Mouse (Mus musculus) erythroblast, embryonic 14.5 days (primary cell): Measurements from ENCODE around the gene Ust. TPM values are rescaled to one million over a fixed set of nuclear protein-coding genes. Genes with fewer than 3 reads are reported as not detected.

Experiments used
- H3K27me3 ChIP-seq: 2 replicates; pipeline ENCODE4 v1.6.1; 2012; ENCODE audit warnings: inconsistent platforms; ENCODE audit not compliant: control insufficient read depth
- H3K36me3 ChIP-seq: 2 replicates; pipeline ENCODE4 v1.6.1; 2012; ENCODE audit warnings: mild to moderate bottlenecking, inconsistent platforms; ENCODE audit not compliant: control insufficient read depth
- H3K4me1 ChIP-seq: 2 replicates; pipeline ENCODE4 v1.6.1; 2012; ENCODE audit warnings: inconsistent platforms; ENCODE audit not compliant: control insufficient read depth
- H3K4me3 ChIP-seq: replicated peaks from 2 replicates; pipeline ENCODE3; 2012; ENCODE audit warnings: moderate library complexity, mild to moderate bottlenecking, inconsistent platforms
- H3K9me3 ChIP-seq: 2 replicates; pipeline ENCODE4 v1.6.1; 2012; ENCODE audit warnings: low read length, inconsistent platforms, mixed read lengths; ENCODE audit not compliant: control insufficient read depth
- GATA1 ChIP-seq: IDR thresholded peaks from 2 replicates; pipeline ENCODE4 v1.6.1; 2012; ENCODE audit warnings: low read length, inconsistent platforms, mixed read lengths
- TAL1 ChIP-seq: IDR thresholded peaks from 3 replicates; pipeline ENCODE4 v1.6.1; 2012; ENCODE audit warnings: low read length, inconsistent platforms, mixed read lengths
- polyA plus RNA-seq: library from polyadenylated mRNA; stranded (reverse); fragments of >175 nt; gene quantifications from 2 replicates; pipeline ENCODE4 v1.2.3, GENCODE M21; 2012

The Ust gene
- polyA plus RNA-seq, 1 experiment, result not detected

- no peak for TF ChIP-seq TAL1
- TF ChIP-seq GATA1, result no peak
- no peaks in the 10 kb centered on the region for H3K9me3 ChIP-seq
- no peaks in the 10 kb centered on the region for H3K36me3 ChIP-seq
- H3K27me3 ChIP-seq, result no peaks in the 10 kb centered on the region
- no peaks in the 10 kb centered on the region for H3K4me1 ChIP-seq
- no peak overlapping the region for H3K4me3 ChIP-seq
Observed at GRCm38 (mm10) chr10:8195730-8196129, 322.9 kb downstream of the Ust start.

GRCm38 (mm10) chr10:8189331-8189981 lies 329.2 kb downstream of the Ust start:
- Histone ChIP-seq H3K4me3 (no peak overlapping the region), H3K36me3 (no peaks in the 10 kb centered on the region), H3K27me3 (no peaks in the 10 kb centered on the region), H3K9me3 (no peaks in the 10 kb centered on the region), H3K4me1 (no peaks in the 10 kb centered on the region)
- TF ChIP-seq GATA1 (no peak), TAL1 (no peak)

GRCm38 (mm10) chr10:8185586-8185985 lies 333.0 kb downstream of the Ust start:
- Histone ChIP-seq H3K27me3 (no peaks in the 10 kb centered on the region), H3K4me3 (no peak overlapping the region), H3K4me1 (no peaks in the 10 kb centered on the region), H3K36me3 (no peaks in the 10 kb centered on the region), H3K9me3 (no peaks in the 10 kb centered on the region)
- TF ChIP-seq GATA1, result no peak

GRCm38 (mm10) chr10:8184711-8185110 lies 333.9 kb downstream of the Ust start:
- Histone ChIP-seq H3K36me3 (no peaks in the 10 kb centered on the region), H3K4me3 (no peak overlapping the region), H3K27me3 (no peaks in the 10 kb centered on the region), H3K4me1 (no peaks in the 10 kb centered on the region), H3K9me3 (no peaks in the 10 kb centered on the region)
- TF ChIP-seq GATA1 (no peak), TAL1 (no peak)

- Histone ChIP-seq H3K9me3 (no peaks in the 10 kb centered on the region), H3K36me3 (no peaks in the 10 kb centered on the region), H3K4me3 (no peak overlapping the region), H3K27me3 (no peaks in the 10 kb centered on the region), H3K4me1 (no peaks in the 10 kb centered on the region)
- no peak for TF ChIP-seq GATA1
- no peak for TF ChIP-seq TAL1
Observed at GRCm38 (mm10) chr10:8183171-8183570, 335.5 kb downstream of the Ust start.

- TF ChIP-seq GATA1, result no peak
- no peak for TF ChIP-seq TAL1
- Histone ChIP-seq H3K4me3 (no peak overlapping the region), H3K4me1 (no peaks in the 10 kb centered on the region), H3K27me3 (no peaks in the 10 kb centered on the region), H3K36me3 (no peaks in the 10 kb centered on the region), H3K9me3 (no peaks in the 10 kb centered on the region)
Observed at GRCm38 (mm10) chr10:8181596-8182185, 336.9 kb downstream of the Ust start.

- Histone ChIP-seq H3K9me3 (no peaks in the 10 kb centered on the region), H3K4me3 (no peak overlapping the region), H3K27me3 (no peaks in the 10 kb centered on the region), H3K4me1 (no peaks in the 10 kb centered on the region), H3K36me3 (no peaks in the 10 kb centered on the region)
- TF ChIP-seq GATA1, result no peak
Observed at GRCm38 (mm10) chr10:8177618-8178017, 341.0 kb downstream of the Ust start.

- H3K36me3 ChIP-seq, result no peaks in the 10 kb centered on the region
- TF ChIP-seq TAL1, result no peak
Observed at GRCm38 (mm10) chr10:8176351-8177053, 342.1 kb downstream of the Ust start.

GRCm38 (mm10) chr10:8176008-8176350 lies 342.6 kb downstream of the Ust start:
- H3K36me3 ChIP-seq, result no peaks in the 10 kb centered on the region
- no peaks in the 10 kb centered on the region for H3K27me3 ChIP-seq
- H3K9me3 ChIP-seq, result no peaks in the 10 kb centered on the region
- TF ChIP-seq TAL1 (no peak), GATA1 (no peak)
- no peak overlapping the region for H3K4me3 ChIP-seq
- no peaks in the 10 kb centered on the region for H3K4me1 ChIP-seq

More at GRCm38 (mm10) chr10:8176351-8177053, 342.1 kb downstream of the Ust start:
- H3K27me3 ChIP-seq, result no peaks in the 10 kb centered on the region
- H3K4me1 ChIP-seq, result no peaks in the 10 kb centered on the region
- H3K4me3 ChIP-seq, result no peak overlapping the region
- no peaks in the 10 kb centered on the region for H3K9me3 ChIP-seq
